Mouse (Mus musculus) inflammation-experienced regulatory T-cells, adult 6 months (primary cell): Measurements from ENCODE around the gene Aass. TPM values are rescaled to one million over a fixed set of nuclear protein-coding genes. Genes with fewer than 3 reads are reported as not detected.

Experiments
- ATAC-seq: one replicate; pipeline ENCODE4 v1.8.0; 2017
- polyA plus RNA-seq, 3 experiments: library from polyadenylated mRNA; unstranded; fragments of 100-300 nt; shearing (Covaris generic); gene quantifications; one replicate each; pipeline ENCODE4 v1.2.1; 2017

Aass gene
- polyA plus RNA-seq, 3 experiments from 2014 or later: 0.09 TPM; not detected in 2

- ATAC-seq: no peak
These were observed 84.0 kb downstream of the Aass start for GRCm38 (mm10) chr6:23048836-23049235.

- ATAC-seq: no peak
These were observed 104.5 kb downstream of the Aass start for GRCm38 (mm10) chr6:23028251-23028650.

Other genes with a start within 250 kb of the Aass start
- gene Fezf1, start 115.4 kb upstream of the Aass start, polyA plus RNA-seq: not detected